Mouse (Mus musculus) MEL (cell line): ENCODE measurements around the gene Fam102a. TPM values are rescaled to one million over a fixed set of nuclear protein-coding genes. Genes with fewer than 3 reads are reported as not detected.
A peak's percentile ranks its signal among the peaks of the same experiment; 100 is the strongest.

Experiments
- DNase-seq: peaks from one replicate; pipeline ENCODE4 v3.0.0; 2011; ENCODE audit warnings: low read depth, low spot score
- H3K27ac ChIP-seq: 2 replicates; pipeline ENCODE4 v1.5.1; 2012; ENCODE audit warnings: low read depth, mild to moderate bottlenecking, control low read depth, low read length, moderate library complexity; ENCODE audit not compliant: control insufficient read depth
- H3K27me3 ChIP-seq, 2 experiments: fragments of 150-350 bp in 1 of 2; sonication (generic) in 1 of 2; 2 replicates each; pipeline ENCODE4 v1.6.1; 2012; ENCODE audit warnings: low read length in 2 of 2, mild to moderate bottlenecking in 2 of 2, improper control_type of control experiment in 1 of 2, moderate library complexity in 1 of 2; ENCODE audit not compliant: insufficient read depth in 2 of 2, control insufficient read depth in 1 of 2
- H3K36me3 ChIP-seq, 2 experiments: 2 replicates each; pipeline ENCODE4 v1.6.1; 2012 to 2014; ENCODE audit warnings: low read length in 2 of 2, improper control_type of control experiment in 1 of 2, inconsistent platforms in 1 of 2, mild to moderate bottlenecking in 1 of 2; ENCODE audit not compliant: insufficient read depth in 2 of 2, control insufficient read depth in 1 of 2
- H3K4me1 ChIP-seq, 2 experiments: fragments of 150-350 bp in 1 of 2; sonication (generic) in 1 of 2; 2 replicates each; pipeline ENCODE4 v1.6.1; 2012; ENCODE audit warnings: low read length in 2 of 2, improper control_type of control experiment in 1 of 2, mild to moderate bottlenecking in 1 of 2; ENCODE audit not compliant: insufficient read depth in 2 of 2, control insufficient read depth in 1 of 2
- H3K4me3 ChIP-seq, 2 experiments: fragments of 150-350 bp in 1 of 2; sonication (generic) in 1 of 2; 2 replicates each; pipeline ENCODE4 v1.5.1; 2012; ENCODE audit warnings: low read depth in 2 of 2, low read length in 2 of 2, mild to moderate bottlenecking in 2 of 2, moderate library complexity in 2 of 2, control low read depth in 1 of 2, improper control_type of control experiment in 1 of 2; ENCODE audit not compliant: control insufficient read depth in 1 of 2, insufficient read depth in 1 of 2
- H3K79me2 ChIP-seq: 2 replicates; pipeline ENCODE4 v1.6.1; 2012; ENCODE audit warnings: mild to moderate bottlenecking, low read length, moderate library complexity; ENCODE audit not compliant: control insufficient read depth, poor library complexity, insufficient read depth
- H3K9ac ChIP-seq: 2 replicates; pipeline ENCODE4 v1.6.1; 2012; ENCODE audit warnings: low read depth, mild to moderate bottlenecking, control low read depth, low read length, moderate library complexity; ENCODE audit not compliant: control insufficient read depth, poor library complexity, severe bottlenecking
- H3K9me3 ChIP-seq: fragments of 150-350 bp; sonication (generic); replicated peaks from 2 replicates; pipeline ENCODE4 v1.6.1; 2012; ENCODE audit warnings: mild to moderate bottlenecking, low read length, improper control_type of control experiment, moderate library complexity; ENCODE audit not compliant: insufficient read depth
- CHD1 ChIP-seq: IDR thresholded peaks from 2 replicates; pipeline ENCODE4 v1.6.1; 2012; ENCODE audit warnings: low read depth, mild to moderate bottlenecking, inconsistent platforms, low read length, improper control_type of control experiment
- CTCF ChIP-seq, 3 experiments: IDR thresholded peaks in 2 of 3; conservative IDR thresholded peaks in 1 of 3; 2 replicates each; pipeline ENCODE4 v1.5.1; 2011 to 2012; ENCODE audit warnings: low read length in 3 of 3, low read depth in 2 of 3, mild to moderate bottlenecking in 2 of 3, improper control_type of control experiment in 1 of 3, inconsistent platforms in 1 of 3, mixed read lengths in 1 of 3, moderate library complexity in 1 of 3; ENCODE audit not compliant: control insufficient read depth in 1 of 3, insufficient read depth in 1 of 3, poor library complexity in 1 of 3, severe bottlenecking in 1 of 3
- EP300 ChIP-seq, 2 experiments: IDR thresholded peaks; 2 replicates each; pipeline ENCODE4 v1.6.1; 2011; ENCODE audit warnings: improper control_type of control experiment in 2 of 2, low read length in 2 of 2, low read depth in 1 of 2, mild to moderate bottlenecking in 1 of 2
- HCFC1 ChIP-seq: IDR thresholded peaks from 2 replicates; pipeline ENCODE4 v1.6.1; 2012; ENCODE audit warnings: low read depth, mild to moderate bottlenecking, inconsistent platforms, low read length, improper control_type of control experiment, moderate library complexity
- MAFK ChIP-seq: IDR thresholded peaks from 2 replicates; pipeline ENCODE4 v1.6.1; 2011; ENCODE audit warnings: low read depth, mild to moderate bottlenecking, low read length, improper control_type of control experiment, borderline replicate concordance
- MAX ChIP-seq: IDR thresholded peaks from 2 replicates; pipeline ENCODE4 v1.6.1; 2011; ENCODE audit warnings: low read length, improper control_type of control experiment
- MYB ChIP-seq: IDR thresholded peaks from 2 replicates; pipeline ENCODE4 v1.6.1; 2011; ENCODE audit warnings: mild to moderate bottlenecking, low read depth, low read length, improper control_type of control experiment
- NELFE ChIP-seq: IDR thresholded peaks from 2 replicates; pipeline ENCODE4 v1.6.1; 2011; ENCODE audit warnings: low read depth, low read length, improper control_type of control experiment
- NRF1 ChIP-seq: IDR thresholded peaks from 2 replicates; pipeline ENCODE4 v1.6.1; 2014; ENCODE audit warnings: low read depth, mild to moderate bottlenecking, inconsistent platforms, low read length, improper control_type of control experiment, moderate library complexity; ENCODE audit not compliant: poor library complexity, insufficient read depth, severe bottlenecking
- POLR2A ChIP-seq, 2 experiments: IDR thresholded peaks; 2 replicates each; pipeline ENCODE4 v1.6.1; 2011 to 2012; ENCODE audit warnings: low read length in 2 of 2, mild to moderate bottlenecking in 2 of 2, control low read depth in 1 of 2, improper control_type of control experiment in 1 of 2, low read depth in 1 of 2, moderate library complexity in 1 of 2; ENCODE audit not compliant: control insufficient read depth in 1 of 2, insufficient read depth in 1 of 2, poor library complexity in 1 of 2
- POLR2AphosphoS2 ChIP-seq: IDR thresholded peaks from 2 replicates; pipeline ENCODE4 v1.6.1; 2011; ENCODE audit warnings: low read length, improper control_type of control experiment
- SMC3 ChIP-seq: IDR thresholded peaks from 2 replicates; pipeline ENCODE4 v1.6.1; 2011; ENCODE audit warnings: low read depth, low read length, improper control_type of control experiment
- TBP ChIP-seq: IDR thresholded peaks from 2 replicates; pipeline ENCODE4 v1.8.0; 2011; ENCODE audit warnings: low read depth, low read length, improper control_type of control experiment
- TCF12 ChIP-seq: IDR thresholded peaks from 2 replicates; pipeline ENCODE4 v1.6.1; 2014; ENCODE audit warnings: low read depth, mild to moderate bottlenecking, inconsistent platforms, low read length, improper control_type of control experiment, moderate library complexity
- USF1 ChIP-seq: IDR thresholded peaks from 2 replicates; pipeline ENCODE4 v1.6.1; 2014; ENCODE audit warnings: low read depth, mild to moderate bottlenecking, inconsistent platforms, low read length, improper control_type of control experiment, moderate library complexity
- USF2 ChIP-seq, 2 experiments: IDR thresholded peaks; 2 replicates each; pipeline ENCODE4 v1.6.1; 2011 to 2012; ENCODE audit warnings: improper control_type of control experiment in 2 of 2, low read length in 2 of 2, borderline replicate concordance in 1 of 2, inconsistent platforms in 1 of 2, low read depth in 1 of 2, mild to moderate bottlenecking in 1 of 2; ENCODE audit not compliant: insufficient read depth in 1 of 2
- ZKSCAN1 ChIP-seq: IDR thresholded peaks from 2 replicates; pipeline ENCODE4 v1.6.1; 2012; ENCODE audit warnings: low read depth, mild to moderate bottlenecking, inconsistent platforms, low read length, improper control_type of control experiment, moderate library complexity
- polyA plus RNA-seq, 2 experiments: library from polyadenylated mRNA; stranded (reverse) in 1 of 2; unstranded in 1 of 2; fragments of >175 nt in 1 of 2; fragments of >200 nt in 1 of 2; gene quantifications; 2 replicates each; pipeline versions ENCODE4 v1.2.1 to v1.2.4; 2012; ENCODE audit warnings: low replicate concordance in 2 of 2, low read depth in 1 of 2; ENCODE audit not compliant: insufficient read length in 2 of 2, insufficient read depth in 1 of 2, missing spikeins in 1 of 2
- total RNA-seq: library from RNA; depleted of rRNA; stranded (reverse); fragments of 300-350 nt; gene quantifications from 2 replicates; pipeline ENCODE4 v1.2.3, GENCODE M21; 2012

The Fam102a gene
- total and polyA plus RNA-seq, 3 experiments: 1.8 to 2.4 TPM; not detected in 1

GRCm38 (mm10) chr2:32505536-32505935, 29.6 kb upstream of the Fam102a start:
- Histone ChIP-seq H3K36me3 (peaks cover 0 to 7% of the 10 kb centered on the region in 2 experiments; a peak in 2 of 4 replicates), H3K79me2 (no peaks in the 10 kb centered on the region), H3K9ac (no peak overlapping the region), H3K27ac (no peak overlapping the region), H3K27me3 (no peaks in the 10 kb centered on the region)
- peak; percentile 48 for DNase-seq
- TF ChIP-seq TBP: no peak
- TF ChIP-seq CTCF (IDR thresholded peaks at IDR 0.05 in 2 of 3, conservative IDR thresholded peaks at IDR 0.05 in 1 of 3; ENCODE audit: control insufficient read depth in 1 of 3, insufficient read depth in 1 of 3, low read depth in 2 of 3, low read length in 3 of 3, poor library complexity in 1 of 3, severe bottlenecking in 1 of 3): peak in 2 of 3 experiments; percentile 21 to 27; a peak in 3 of 6 replicates
- peak; percentile 21; the same call in 1 of the 2 replicates for TF ChIP-seq SMC3
- no peak for TF ChIP-seq TCF12
- TF ChIP-seq, all 39 proteins: peak for 2
- Histone ChIP-seq H3K9me3 (no peaks in the 10 kb centered on the region), H3K4me3 (no peak overlapping the region), H3K4me1 (peaks cover 1 to 29% of the 10 kb centered on the region in 2 experiments)

- H3K4me3 ChIP-seq: no peak overlapping the region
- TF ChIP-seq SMC3: no peak
- TF ChIP-seq MYB: no peak
- no peak for TF ChIP-seq ZKSCAN1
- no peak for TF ChIP-seq NELFE
Measured at GRCm38 (mm10) chr2:32506673-32507668, 28.2 kb upstream of the Fam102a start.

GRCm38 (mm10) chr2:32507906-32508305, 27.2 kb upstream of the Fam102a start:
- no peaks in the 10 kb centered on the region for H3K27me3 ChIP-seq
- H3K9ac ChIP-seq: no peak overlapping the region
- no peak for DNase-seq
- no peaks in the 10 kb centered on the region for H3K9me3 ChIP-seq
- H3K79me2 ChIP-seq: no peaks in the 10 kb centered on the region
- TF ChIP-seq USF2 (IDR thresholded peaks at IDR 0.05; ENCODE audit: borderline replicate concordance in 1 of 2, insufficient read depth in 1 of 2, low read depth in 1 of 2, low read length in 2 of 2): no peak
- no peak for TF ChIP-seq MYB
- no peak for TF ChIP-seq TCF12
- no peak for TF ChIP-seq POLR2AphosphoS2
- no peak for TF ChIP-seq NRF1
- no peak for TF ChIP-seq MAX
- TF ChIP-seq EP300 (IDR thresholded peaks at IDR 0.05; ENCODE audit: low read depth in 1 of 2, low read length in 2 of 2): no peak
- no peak for TF ChIP-seq POLR2A (IDR thresholded peaks at IDR 0.05; ENCODE audit: control insufficient read depth in 1 of 2, insufficient read depth in 1 of 2, low read depth in 1 of 2, low read length in 2 of 2, poor library complexity in 1 of 2)
- no peak for TF ChIP-seq NELFE
- TF ChIP-seq CHD1: no peak
- TF ChIP-seq MAFK: no peak
- TF ChIP-seq USF1: no peak
- TF ChIP-seq HCFC1: no peak
- H3K4me1 ChIP-seq: peaks cover 1 to 25% of the 10 kb centered on the region in 2 experiments
- no peak overlapping the region for H3K4me3 ChIP-seq
- H3K27ac ChIP-seq: no peak overlapping the region
- peaks cover 0 to 3% of the 10 kb centered on the region in 2 experiments; a peak in 2 of 4 replicates for H3K36me3 ChIP-seq

More at GRCm38 (mm10) chr2:32506673-32507668, 28.2 kb upstream of the Fam102a start:
- H3K9ac ChIP-seq: no peak overlapping the region
- H3K9me3 ChIP-seq: no peaks in the 10 kb centered on the region
- H3K79me2 ChIP-seq: no peaks in the 10 kb centered on the region
- DNase-seq: peak; percentile 14
- no peaks in the 10 kb centered on the region for H3K27me3 ChIP-seq
- H3K4me1 ChIP-seq: peaks cover 1 to 29% of the 10 kb centered on the region in 2 experiments
- H3K27ac ChIP-seq: no peak overlapping the region
- peaks cover 0 to 7% of the 10 kb centered on the region in 2 experiments; a peak in 2 of 4 replicates for H3K36me3 ChIP-seq
